Mouse (Mus musculus): ENCODE results near the gene BC055324. TPM values are rescaled to one million over a fixed set of nuclear protein-coding genes. Genes with fewer than 3 reads are reported as not detected.

The BC055324 gene
- polyA plus RNA-seq, 1 experiment: 2.8 TPM

DNA sequence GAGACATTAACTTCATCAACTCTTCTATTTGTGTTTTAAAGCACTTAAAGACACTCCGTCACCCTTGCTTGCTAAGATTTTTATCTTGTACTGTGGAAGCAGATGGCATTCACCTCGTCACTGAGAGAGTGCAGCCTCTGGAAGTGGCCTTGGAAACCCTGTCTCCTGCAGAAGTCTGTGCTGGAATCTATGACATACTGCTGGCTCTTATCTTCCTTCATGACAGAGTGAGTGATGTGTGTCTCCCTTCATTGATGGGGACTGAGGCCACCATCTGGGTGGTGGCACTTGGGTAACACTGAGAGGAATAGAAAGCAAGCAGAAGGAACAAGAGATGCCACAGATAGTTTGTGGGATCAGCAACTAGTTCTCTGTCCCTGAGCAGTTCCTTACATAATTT lies 60.0 kb downstream of the BC055324 start:
- H3K4me2 ChIP-seq (ENCODE audit: low read depth): no peak overlapping the region
- H3K79me2 ChIP-seq (ENCODE audit: control insufficient read depth, insufficient read depth): peaks cover 7% of the 10 kb centered on the region
- no peak for TF ChIP-seq TCF3 (IDR thresholded peaks at IDR 0.05; ENCODE audit: insufficient read length, low read depth)
- TF ChIP-seq USF1 (IDR thresholded peaks at IDR 0.05; ENCODE audit: low read depth): no peak
- no peak for TF ChIP-seq MAX (IDR thresholded peaks at IDR 0.05; ENCODE audit: low read depth)

DNA sequence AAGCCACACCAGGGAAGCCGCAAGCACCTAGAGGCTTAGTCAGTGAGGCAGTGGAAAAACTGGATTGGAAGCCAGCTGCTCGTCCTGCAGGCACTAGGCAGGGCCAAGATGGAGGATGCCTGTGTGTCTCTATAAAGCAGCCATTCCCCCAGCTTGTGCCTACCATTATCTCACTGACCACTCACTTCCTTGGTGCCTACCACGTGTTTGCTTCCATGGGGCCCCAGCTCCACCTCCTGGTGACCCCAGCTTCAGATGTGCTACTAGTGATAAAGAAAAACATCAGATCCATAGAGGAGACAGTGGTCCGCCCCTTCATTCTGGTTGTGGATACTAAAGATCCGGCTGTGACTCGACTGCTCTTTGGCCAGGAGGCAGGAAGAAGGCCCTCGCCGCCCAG lies 62.8 kb downstream of the BC055324 start:
- H3K4me2 ChIP-seq (ENCODE audit: low read depth): no peak overlapping the region
- TF ChIP-seq REST (IDR thresholded peaks at IDR 0.05; ENCODE audit: insufficient read depth, insufficient read length) (no peak), MYOD1 (IDR thresholded peaks at IDR 0.05; ENCODE audit: control insufficient read depth in 1 of 3, insufficient read length in 2 of 3, low read depth in 2 of 3) (no peak), MYOG (IDR thresholded peaks at IDR 0.05; ENCODE audit: control insufficient read depth in 1 of 3, insufficient read depth in 1 of 3, insufficient read length in 2 of 3, low read depth in 2 of 3) (no peak)
- peaks cover 21% of the 10 kb centered on the region for H3K36me3 ChIP-seq (ENCODE audit: control insufficient read depth, insufficient read depth)
- H3ac ChIP-seq (ENCODE audit: control insufficient read depth, insufficient read length): no peak overlapping the region
- H3K79me2 ChIP-seq (ENCODE audit: control insufficient read depth, insufficient read depth): peaks cover 7% of the 10 kb centered on the region
- no peaks in the 10 kb centered on the region for H3K27me3 ChIP-seq (ENCODE audit: control insufficient read depth, insufficient read depth, insufficient read length)
- no peak overlapping the region for H3K4me3 ChIP-seq

More for the DNA sequence above, 60.0 kb downstream of the BC055324 start:
- Histone ChIP-seq H3K4me3 (no peak overlapping the region), H3K27me3 (ENCODE audit: control insufficient read depth, insufficient read depth, insufficient read length) (no peaks in the 10 kb centered on the region), H3K36me3 (ENCODE audit: control insufficient read depth, insufficient read depth) (peaks cover 34% of the 10 kb centered on the region), H3ac (ENCODE audit: control insufficient read depth, insufficient read length) (no peak overlapping the region)

DNA sequence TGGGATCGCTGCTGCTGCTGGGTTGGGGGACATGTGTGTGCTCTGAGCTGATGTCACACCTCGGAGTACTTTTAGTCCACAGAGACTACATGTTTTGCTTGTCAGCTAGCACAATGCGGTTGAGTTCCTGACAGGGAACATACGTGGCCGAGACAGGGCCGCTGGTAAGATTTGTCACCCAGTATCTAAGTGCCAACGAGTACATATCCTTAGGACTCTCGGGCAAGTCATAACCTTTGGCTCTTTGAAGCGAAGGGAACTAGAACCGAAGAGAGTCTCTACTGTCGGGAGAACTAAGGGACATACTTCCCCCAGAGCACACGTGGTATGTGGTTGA lies 64.2 kb downstream of the BC055324 start:
- Histone ChIP-seq H3K36me3 (ENCODE audit: control insufficient read depth, insufficient read depth) (peaks cover 12% of the 10 kb centered on the region), H3K27me3 (ENCODE audit: control insufficient read depth, insufficient read depth, insufficient read length) (no peaks in the 10 kb centered on the region), H3ac (ENCODE audit: control insufficient read depth, insufficient read length) (peak overlapping the region; percentile 62), H3K4me2 (ENCODE audit: low read depth) (peak overlapping the region; percentile 78), H3K4me3 (peak overlapping the region; percentile 54), H3K79me2 (ENCODE audit: control insufficient read depth, insufficient read depth) (peaks cover 7% of the 10 kb centered on the region)
- TF ChIP-seq TCF12 (IDR thresholded peaks at IDR 0.05; ENCODE audit: insufficient read depth, poor library complexity, severe bottlenecking): no peak
- no peak for TF ChIP-seq POLR2A (IDR thresholded peaks at IDR 0.05; ENCODE audit: insufficient read length, low read depth)
- no peak for TF ChIP-seq CEBPB (IDR thresholded peaks at IDR 0.05; ENCODE audit: insufficient read depth, poor library complexity, severe bottlenecking)
- TF ChIP-seq POLR2AphosphoS2 (IDR thresholded peaks at IDR 0.05; ENCODE audit: insufficient read length, low read depth): no peak
- TF ChIP-seq MAX (IDR thresholded peaks at IDR 0.05; ENCODE audit: low read depth): no peak
- TF ChIP-seq MYOD1 (IDR thresholded peaks at IDR 0.05; ENCODE audit: control insufficient read depth in 1 of 3, insufficient read length in 2 of 3, low read depth in 2 of 3): no peak
- TF ChIP-seq SRF (IDR thresholded peaks at IDR 0.05; ENCODE audit: control insufficient read depth, insufficient read length, low read depth): no peak
- TF ChIP-seq MYOG (IDR thresholded peaks at IDR 0.05; ENCODE audit: control insufficient read depth in 1 of 3, insufficient read depth in 1 of 3, insufficient read length in 2 of 3, low read depth in 2 of 3): no peak
- no peak for TF ChIP-seq E2F4 (IDR thresholded peaks at IDR 0.05; ENCODE audit: insufficient read depth)
- TF ChIP-seq USF1 (IDR thresholded peaks at IDR 0.05; ENCODE audit: low read depth): no peak

DNA sequence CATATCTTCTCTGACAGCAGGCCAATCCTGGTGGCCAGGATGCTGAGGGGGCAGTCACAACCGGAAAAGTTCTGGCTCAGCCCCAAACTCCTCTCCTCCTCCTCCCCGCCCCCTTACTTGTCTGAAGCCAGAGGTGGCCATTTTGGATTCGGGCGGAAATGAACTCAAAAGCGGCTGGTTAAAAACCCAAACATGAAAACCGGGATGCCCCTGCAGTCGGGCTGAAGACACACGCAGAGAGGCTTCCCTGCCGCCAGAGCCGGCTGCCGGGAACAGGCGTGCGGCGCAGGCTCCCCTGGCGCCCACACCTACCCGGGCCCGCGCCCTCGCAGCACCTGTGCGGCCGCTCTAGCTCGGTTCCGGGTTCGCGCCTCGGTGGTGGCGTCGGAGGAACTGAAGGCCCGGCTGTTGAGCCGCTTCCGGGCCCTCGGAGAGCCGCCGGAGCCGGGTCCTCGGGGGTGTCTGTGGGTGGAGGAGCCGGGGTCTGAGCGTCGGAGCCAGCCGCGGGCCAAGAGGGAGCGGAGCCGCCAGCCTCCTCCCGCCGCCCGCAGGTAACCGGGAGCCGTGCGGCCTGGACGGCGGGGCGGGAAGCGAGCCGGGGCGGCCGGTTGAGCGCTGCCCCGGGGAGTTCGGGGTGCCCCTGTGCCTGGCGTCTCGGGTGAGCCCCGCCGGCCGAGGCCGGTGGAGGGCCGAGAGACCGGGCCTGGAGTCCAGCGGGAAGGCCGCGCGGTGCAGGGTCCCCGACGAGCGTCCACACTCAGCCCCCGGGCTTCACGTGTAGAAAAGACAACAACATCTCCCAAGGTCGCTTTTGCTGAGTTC lies 64.7 kb downstream of the BC055324 start:
- H3ac ChIP-seq (ENCODE audit: control insufficient read depth, insufficient read length): peak overlapping the region; percentile 62
- peaks cover 7% of the 10 kb centered on the region for H3K79me2 ChIP-seq (ENCODE audit: control insufficient read depth, insufficient read depth)
- TF ChIP-seq SRF (IDR thresholded peaks at IDR 0.05; ENCODE audit: control insufficient read depth, insufficient read length, low read depth): no peak
- no peak for TF ChIP-seq TCF12 (IDR thresholded peaks at IDR 0.05; ENCODE audit: insufficient read depth, poor library complexity, severe bottlenecking)
- no peak for TF ChIP-seq MAX (IDR thresholded peaks at IDR 0.05; ENCODE audit: low read depth)
- peak in 2 of 3 experiments; percentile 20 to 58 for TF ChIP-seq MYOD1 (IDR thresholded peaks at IDR 0.05; ENCODE audit: control insufficient read depth in 1 of 3, insufficient read length in 2 of 3, low read depth in 2 of 3)
- peak in 2 of 3 experiments; percentile 69 to 79 for TF ChIP-seq MYOG (IDR thresholded peaks at IDR 0.05; ENCODE audit: control insufficient read depth in 1 of 3, insufficient read depth in 1 of 3, insufficient read length in 2 of 3, low read depth in 2 of 3)
- TF ChIP-seq CEBPB (IDR thresholded peaks at IDR 0.05; ENCODE audit: insufficient read depth, poor library complexity, severe bottlenecking): no peak
- TF ChIP-seq REST (IDR thresholded peaks at IDR 0.05; ENCODE audit: insufficient read depth, insufficient read length): no peak
- TF ChIP-seq POLR2A (IDR thresholded peaks at IDR 0.05; ENCODE audit: insufficient read length, low read depth): peak; percentile 8
- TF ChIP-seq E2F4 (IDR thresholded peaks at IDR 0.05; ENCODE audit: insufficient read depth): no peak
- no peak for TF ChIP-seq USF1 (IDR thresholded peaks at IDR 0.05; ENCODE audit: low read depth)
- no peak for TF ChIP-seq POLR2AphosphoS2 (IDR thresholded peaks at IDR 0.05; ENCODE audit: insufficient read length, low read depth)
- no peak for TF ChIP-seq TCF3 (IDR thresholded peaks at IDR 0.05; ENCODE audit: insufficient read length, low read depth)
- no peaks in the 10 kb centered on the region for H3K27me3 ChIP-seq (ENCODE audit: control insufficient read depth, insufficient read depth, insufficient read length)
- H3K4me2 ChIP-seq (ENCODE audit: low read depth): peak overlapping the region; percentile 80
- H3K4me3 ChIP-seq: peak overlapping the region; percentile 54
- peaks cover 8% of the 10 kb centered on the region for H3K36me3 ChIP-seq (ENCODE audit: control insufficient read depth, insufficient read depth)

DNA sequence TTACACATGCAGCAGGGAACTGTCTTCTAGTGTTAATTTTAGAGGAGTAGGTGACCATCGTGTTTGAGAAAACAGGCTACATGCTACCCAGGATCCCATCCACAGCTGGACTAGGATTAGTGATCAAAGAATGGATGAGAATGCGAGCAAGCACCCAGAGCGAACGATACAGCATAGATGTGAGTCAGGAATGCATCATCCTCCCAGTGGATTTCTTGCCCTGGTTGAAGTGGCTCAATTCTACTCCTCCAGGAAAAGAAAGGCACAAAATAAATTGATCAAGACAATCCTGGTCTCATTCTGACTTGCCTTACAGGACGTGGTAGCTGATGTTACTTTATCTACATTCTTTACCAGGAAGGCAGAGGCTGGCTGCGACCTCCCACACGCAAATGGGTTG lies 65.8 kb downstream of the BC055324 start, which contains the start of gene Scyl3:
Scyl3 (plus strand) TSS at position 255 of the 400 bp plus-strand sequence.
- no peaks in the 10 kb centered on the region for H3K36me3 ChIP-seq (ENCODE audit: control insufficient read depth, insufficient read depth)
- peak within 1 kb of the TSS; percentile 80 for H3K4me2 ChIP-seq (ENCODE audit: low read depth)
- H3ac ChIP-seq (ENCODE audit: control insufficient read depth, insufficient read length): peak within 1 kb of the TSS; percentile 62
- peaks cover 7% of the 10 kb centered on the region for H3K79me2 ChIP-seq (ENCODE audit: control insufficient read depth, insufficient read depth)
- TF ChIP-seq CEBPB (IDR thresholded peaks at IDR 0.05; ENCODE audit: insufficient read depth, poor library complexity, severe bottlenecking) (no peak), MAX (IDR thresholded peaks at IDR 0.05; ENCODE audit: low read depth) (no peak), TCF3 (IDR thresholded peaks at IDR 0.05; ENCODE audit: insufficient read length, low read depth) (no peak), MYOG (IDR thresholded peaks at IDR 0.05; ENCODE audit: control insufficient read depth in 1 of 3, insufficient read depth in 1 of 3, insufficient read length in 2 of 3, low read depth in 2 of 3) (no peak), REST (IDR thresholded peaks at IDR 0.05; ENCODE audit: insufficient read depth, insufficient read length) (no peak), MYOD1 (IDR thresholded peaks at IDR 0.05; ENCODE audit: control insufficient read depth in 1 of 3, insufficient read length in 2 of 3, low read depth in 2 of 3) (no peak), E2F4 (IDR thresholded peaks at IDR 0.05; ENCODE audit: insufficient read depth) (no peak), USF1 (IDR thresholded peaks at IDR 0.05; ENCODE audit: low read depth) (no peak), SRF (IDR thresholded peaks at IDR 0.05; ENCODE audit: control insufficient read depth, insufficient read length, low read depth) (no peak), TCF12 (IDR thresholded peaks at IDR 0.05; ENCODE audit: insufficient read depth, poor library complexity, severe bottlenecking) (no peak), POLR2AphosphoS2 (IDR thresholded peaks at IDR 0.05; ENCODE audit: insufficient read length, low read depth) (no peak), POLR2A (IDR thresholded peaks at IDR 0.05; ENCODE audit: insufficient read length, low read depth) (no peak)
- no peaks in the 10 kb centered on the region for H3K27me3 ChIP-seq (ENCODE audit: control insufficient read depth, insufficient read depth, insufficient read length)
- H3K4me3 ChIP-seq: peak within 1 kb of the TSS; percentile 54

Measured in myocyte (in vitro differentiated cells).